Mouse (Mus musculus) liver, postnatal 0 days (tissue): ENCODE data around the gene Eps15l1. TPM values are rescaled to one million over a fixed set of nuclear protein-coding genes. Genes with fewer than 3 reads are reported as not detected.

ENCODE experiments used
- ATAC-seq: fragments of 200-750 bp; cut with Nextera tagmentation; 2 replicates; pipeline ENCODE4 v1.8.0; 2017; ENCODE audit warnings: mild to moderate bottlenecking, moderate library complexity
- DNase-seq: peaks from one replicate; pipeline ENCODE4 v3.0.0-alpha.2; 2016
- H3K27ac ChIP-seq: fragments of 300-500 bp; sonication (generic); 2 replicates; pipeline ENCODE4 v1.5.1; 2014; ENCODE audit warnings: antibody characterized with exemption, moderate library complexity, mild to moderate bottlenecking, low read depth
- H3K27me3 ChIP-seq: fragments of 300-500 bp; sonication (generic); 2 replicates; pipeline ENCODE4 v1.6.1; 2014; ENCODE audit warnings: low read length, control low read depth, mixed read lengths; ENCODE audit not compliant: insufficient read depth
- H3K36me3 ChIP-seq: fragments of 300-500 bp; sonication (generic); replicated peaks from 2 replicates; pipeline ENCODE4 v1.6.1; 2014; ENCODE audit warnings: mild to moderate bottlenecking, control low read depth, low read length, moderate library complexity, mixed read lengths; ENCODE audit not compliant: insufficient read depth
- H3K4me1 ChIP-seq: fragments of 300-500 bp; sonication (generic); 2 replicates; pipeline ENCODE4 v1.6.1; 2014; ENCODE audit warnings: antibody characterized with exemption, mild to moderate bottlenecking, control low read depth; ENCODE audit not compliant: insufficient read depth
- H3K4me2 ChIP-seq: fragments of 300-500 bp; sonication (generic); 2 replicates; pipeline ENCODE4 v1.6.1; 2014; ENCODE audit warnings: low read depth, mild to moderate bottlenecking, low read length, moderate library complexity, mixed read lengths
- H3K4me3 ChIP-seq: fragments of 300-500 bp; sonication (generic); 2 replicates; pipeline ENCODE4 v1.5.1; 2014; ENCODE audit warnings: low read depth, low read length
- H3K9ac ChIP-seq: fragments of 300-500 bp; sonication (generic); replicated peaks from 2 replicates; pipeline ENCODE4 v1.6.1; 2014; ENCODE audit warnings: mild to moderate bottlenecking, moderate library complexity
- H3K9me3 ChIP-seq: fragments of 300-500 bp; sonication (generic); 2 replicates; pipeline ENCODE4 v1.6.1; 2016; ENCODE audit warnings: mild to moderate bottlenecking, control low read depth, low read length, mixed read lengths
- CTCF ChIP-seq: sonication (generic); IDR thresholded peaks from 2 replicates; pipeline ENCODE4 v1.5.1; 2016; ENCODE audit warnings: antibody characterized with exemption, low read depth
- EP300 ChIP-seq: IDR thresholded peaks from 2 replicates; pipeline ENCODE4 v1.6.1; 2016; ENCODE audit warnings: antibody characterized with exemption, low read depth, mild to moderate bottlenecking
- WGBS: fragments of 180-500 bp; shearing (Covaris S2); extraction: QIAGEN DNeasy Blood & Tissue Kit; methylation state at CpG from one replicate; pipeline ENCODE4 v1.1.7; 2014; ENCODE audit not compliant: insufficient replicate concordance; 5-methylcytosine and 5-hydroxymethylcytosine counted together
- polyA plus RNA-seq: library from polyadenylated mRNA; unstranded; fragments of >200 nt; fragmentation: Nextera tagmentation; extraction: Ambion mirVana; gene quantifications from 2 replicates; pipeline ENCODE4 v1.2.1, GENCODE M21; 2015

Gene Eps15l1
- polyA plus RNA-seq, 1 experiment from 2014 or later: 10.1 TPM

- ATAC-seq (peak; percentile 31), DNase-seq (no peak)
- no peak overlapping the region for H3K4me3 ChIP-seq
- H3K9ac ChIP-seq: no peak overlapping the region
- no peak overlapping the region for H3K4me2 ChIP-seq
- peak overlapping the region; percentile 39; the same call in 1 of the 2 replicates for H3K27ac ChIP-seq
- H3K9me3 ChIP-seq: no peaks in the 10 kb centered on the region
- H3K4me1 ChIP-seq: no peaks in the 10 kb centered on the region
- WGBS: 75% methylated on average over 5 of the region's 5 CpGs
- TF ChIP-seq CTCF: no peak
- no peak for TF ChIP-seq EP300
- peaks cover 78% of the 10 kb centered on the region for H3K36me3 ChIP-seq
- H3K27me3 ChIP-seq: no peaks in the 10 kb centered on the region
These were observed 46.1 kb downstream of the Eps15l1 start for GRCm38 (mm10) chr8:72375161-72375560.

- TF ChIP-seq CTCF (no peak), EP300 (no peak)
- no peak overlapping the region for H3K4me3 ChIP-seq
These were observed 48.9 kb downstream of the Eps15l1 start for GRCm38 (mm10) chr8:72372311-72372710.

GRCm38 (mm10) chr8:72371356-72371755 lies 49.9 kb downstream of the Eps15l1 start:
- DNase-seq (no peak), ATAC-seq (no peak)
- H3K27ac ChIP-seq: no peak overlapping the region
- TF ChIP-seq EP300 (no peak), CTCF (no peak)
- H3K9ac ChIP-seq: no peak overlapping the region
- 90% methylated on average over 3 of the region's 3 CpGs for WGBS
- H3K27me3 ChIP-seq: no peaks in the 10 kb centered on the region
- no peak overlapping the region for H3K4me3 ChIP-seq
- no peak overlapping the region for H3K4me2 ChIP-seq
- H3K36me3 ChIP-seq: peaks cover 76% of the 10 kb centered on the region
- no peaks in the 10 kb centered on the region for H3K4me1 ChIP-seq
- H3K9me3 ChIP-seq: no peaks in the 10 kb centered on the region

More at GRCm38 (mm10) chr8:72372311-72372710, 48.9 kb downstream of the Eps15l1 start:
- no peaks in the 10 kb centered on the region for H3K4me1 ChIP-seq
- DNase-seq (no peak), ATAC-seq (no peak)
- H3K27me3 ChIP-seq: no peaks in the 10 kb centered on the region
- WGBS: 86% methylated on average over 4 of the region's 4 CpGs
- peaks cover 80% of the 10 kb centered on the region for H3K36me3 ChIP-seq
- H3K4me2 ChIP-seq: no peak overlapping the region
- no peak overlapping the region for H3K9ac ChIP-seq
- no peak overlapping the region for H3K27ac ChIP-seq
- no peaks in the 10 kb centered on the region for H3K9me3 ChIP-seq

GRCm38 (mm10) chr8:72366435-72366834 lies 54.8 kb downstream of the Eps15l1 start:
- H3K27me3 ChIP-seq: no peaks in the 10 kb centered on the region
- no peak for DNase-seq
- H3K27ac ChIP-seq: no peak overlapping the region
- H3K9ac ChIP-seq: no peak overlapping the region
- H3K4me2 ChIP-seq: no peak overlapping the region
- peaks cover 61% of the 10 kb centered on the region for H3K36me3 ChIP-seq
- no peak for ATAC-seq
- no peak overlapping the region for H3K4me3 ChIP-seq
- 91% methylated on average over 2 of the region's 2 CpGs for WGBS
- TF ChIP-seq EP300 (no peak), CTCF (no peak)
- H3K4me1 ChIP-seq: no peaks in the 10 kb centered on the region
- no peaks in the 10 kb centered on the region for H3K9me3 ChIP-seq

- TF ChIP-seq EP300 (no peak), CTCF (peak; percentile 96)
- no peak overlapping the region for H3K4me2 ChIP-seq
- DNase-seq: peak; percentile 82
- peak; percentile 61; the same call in 1 of the 2 replicates for ATAC-seq
- H3K4me3 ChIP-seq: no peak overlapping the region
- H3K36me3 ChIP-seq: peaks cover 58% of the 10 kb centered on the region
- H3K4me1 ChIP-seq: no peaks in the 10 kb centered on the region
- no peak overlapping the region for H3K27ac ChIP-seq
- H3K9ac ChIP-seq: no peak overlapping the region
- H3K9me3 ChIP-seq: no peaks in the 10 kb centered on the region
- no peaks in the 10 kb centered on the region for H3K27me3 ChIP-seq
- 19% methylated on average over 3 of the region's 3 CpGs for WGBS
These were observed 55.4 kb downstream of the Eps15l1 start for GRCm38 (mm10) chr8:72365826-72366225.

- Histone ChIP-seq H3K4me3 (no peak overlapping the region), H3K9me3 (no peaks in the 10 kb centered on the region), H3K4me2 (no peak overlapping the region), H3K4me1 (no peaks in the 10 kb centered on the region), H3K27me3 (no peaks in the 10 kb centered on the region), H3K36me3 (peaks cover 51% of the 10 kb centered on the region), H3K9ac (no peak overlapping the region), H3K27ac (no peak overlapping the region)
- WGBS: 90% methylated on average over 2 of the region's 2 CpGs
- TF ChIP-seq CTCF (no peak), EP300 (no peak)
- DNase-seq (no peak), ATAC-seq (no peak)
These were observed 56.2 kb downstream of the Eps15l1 start for GRCm38 (mm10) chr8:72365016-72365415.

GRCm38 (mm10) chr8:72363457-72363856 lies 57.8 kb downstream of the Eps15l1 start:
- Histone ChIP-seq H3K9ac (no peak overlapping the region), H3K27me3 (no peaks in the 10 kb centered on the region), H3K4me2 (no peak overlapping the region), H3K27ac (no peak overlapping the region), H3K36me3 (peaks cover 42% of the 10 kb centered on the region), H3K4me1 (no peaks in the 10 kb centered on the region), H3K9me3 (no peaks in the 10 kb centered on the region), H3K4me3 (no peak overlapping the region)
- TF ChIP-seq EP300 (no peak), CTCF (no peak)
- DNase-seq (no peak), ATAC-seq (no peak)
- 72% methylated on average over 7 of the region's 7 CpGs for WGBS
